Mouse (Mus musculus) midbrain, postnatal 0 days (tissue): ENCODE results near the gene Slc27a2. TPM values are rescaled to one million over a fixed set of nuclear protein-coding genes. Genes with fewer than 3 reads are reported as not detected.
A peak's percentile ranks its signal among the peaks of the same experiment; 100 is the strongest.

ENCODE experiments used
- ATAC-seq: fragments of 200-750 bp; cut with Nextera tagmentation; 2 replicates; pipeline ENCODE4 v1.8.0; 2017; ENCODE audit warnings: moderate number of reproducible peaks, mild to moderate bottlenecking, moderate TSS enrichment, moderate library complexity; ENCODE audit not compliant: low FRiP score
- DNase-seq: peaks from one replicate; pipeline ENCODE4 v3.0.0-alpha.2; 2015; ENCODE audit warnings: low spot score
- H3K27ac ChIP-seq: fragments of 300-500 bp; sonication (generic); 2 replicates; pipeline ENCODE4 v1.5.1; 2014; ENCODE audit warnings: low read depth, mild to moderate bottlenecking, low read length, mixed read lengths
- H3K27me3 ChIP-seq: fragments of 300-500 bp; sonication (generic); 2 replicates; pipeline ENCODE4 v1.6.1; 2014; ENCODE audit warnings: low read length, control low read depth, mixed read lengths; ENCODE audit not compliant: insufficient read depth
- H3K36me3 ChIP-seq: fragments of 300-500 bp; sonication (generic); 2 replicates; pipeline ENCODE4 v1.6.1; 2014; ENCODE audit warnings: low read length, control low read depth, mixed read lengths; ENCODE audit not compliant: insufficient read depth
- H3K4me1 ChIP-seq: fragments of 300-500 bp; sonication (generic); 2 replicates; pipeline ENCODE4 v1.6.1; 2014; ENCODE audit warnings: mild to moderate bottlenecking, control low read depth, antibody characterized with exemption, low read length, mixed read lengths; ENCODE audit not compliant: insufficient read depth
- H3K4me2 ChIP-seq: fragments of 300-500 bp; sonication (generic); 2 replicates; pipeline ENCODE4 v1.6.1; 2014; ENCODE audit warnings: low read depth, mild to moderate bottlenecking, low read length, mixed read lengths; ENCODE audit not compliant: poor library complexity, severe bottlenecking
- H3K4me3 ChIP-seq: fragments of 300-500 bp; sonication (generic); 2 replicates; pipeline ENCODE4 v1.5.1; 2014; ENCODE audit warnings: low read depth, mild to moderate bottlenecking, low read length, moderate library complexity
- H3K9ac ChIP-seq: fragments of 300-500 bp; sonication (generic); replicated peaks from 2 replicates; pipeline ENCODE4 v1.6.1; 2014; ENCODE audit warnings: mild to moderate bottlenecking, low read length, moderate library complexity, mixed read lengths; ENCODE audit not compliant: poor library complexity, severe bottlenecking
- H3K9me3 ChIP-seq: fragments of 300-500 bp; sonication (generic); 2 replicates; pipeline ENCODE4 v1.6.1; 2016; ENCODE audit warnings: low read length, control low read depth
- CTCF ChIP-seq: IDR thresholded peaks from 2 replicates; pipeline ENCODE4 v1.5.1; 2016; ENCODE audit warnings: antibody characterized with exemption, mild to moderate bottlenecking
- WGBS: fragments of 180-500 bp; shearing (Covaris S2); extraction: QIAGEN DNeasy Blood & Tissue Kit; methylation state at CpG from one replicate; pipeline ENCODE4 v1.1.7; 2014; 5-methylcytosine and 5-hydroxymethylcytosine counted together
- polyA plus RNA-seq: library from polyadenylated mRNA; unstranded; fragments of >200 nt; fragmentation: Nextera tagmentation; extraction: Ambion mirVana; gene quantifications from 2 replicates; pipeline ENCODE4 v1.2.1, GENCODE M21; 2015
- total RNA-seq: library from RNA; depleted of rRNA; stranded (reverse); fragments of >200 nt; gene quantifications from 2 replicates; pipeline ENCODE4 v1.2.3, GENCODE M21; 2014

The Slc27a2 gene
- total and polyA plus RNA-seq, 2 experiments from 2014 or later, result 10.7 to 10.9 TPM

DNA sequence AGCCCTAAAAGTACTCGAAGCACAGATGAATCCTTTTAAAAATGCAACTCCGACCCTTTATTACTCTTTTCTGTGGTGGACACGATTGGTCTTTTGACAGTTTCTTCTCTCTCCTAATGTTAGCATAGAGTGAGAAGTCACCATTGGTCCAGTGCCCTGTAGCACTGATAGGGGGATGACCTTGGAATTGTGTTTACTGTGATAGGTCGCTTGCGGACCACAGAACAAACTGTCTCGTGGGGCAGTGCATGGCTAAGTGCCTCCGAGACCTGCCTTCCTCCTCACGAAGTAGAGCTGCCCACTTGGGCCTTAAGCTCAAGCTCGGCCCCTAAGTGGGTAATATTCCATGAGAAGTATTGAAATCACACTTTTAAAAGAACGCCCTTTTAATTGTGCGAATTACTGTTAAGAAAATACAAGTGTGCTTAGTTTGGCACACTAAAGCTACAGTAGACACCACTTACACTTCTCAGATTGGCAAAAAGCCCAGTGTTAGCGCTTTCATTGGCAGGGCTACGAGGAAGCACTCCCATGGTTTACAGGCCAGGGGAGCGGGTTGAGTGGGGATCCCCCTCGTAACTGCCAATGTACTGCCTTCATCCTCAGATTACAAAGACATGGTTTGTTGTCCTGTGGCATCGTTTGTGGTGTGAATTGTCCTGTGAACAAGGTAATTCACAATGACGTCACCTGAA is 11.4 kb downstream of the Slc27a2 start:
- H3K4me2 ChIP-seq, result no peak overlapping the region
- DNase-seq (peak; percentile 44), ATAC-seq (no peak)
- no peaks in the 10 kb centered on the region for H3K27me3 ChIP-seq
- no peak overlapping the region for H3K27ac ChIP-seq
- 73% methylated on average over 17 of the region's 17 CpGs for WGBS
- peaks cover 7% of the 10 kb centered on the region for H3K36me3 ChIP-seq
- no peaks in the 10 kb centered on the region for H3K4me1 ChIP-seq
- H3K4me3 ChIP-seq, result no peak overlapping the region
- H3K9me3 ChIP-seq, result no peaks in the 10 kb centered on the region
- TF ChIP-seq CTCF, result no peak
- no peak overlapping the region for H3K9ac ChIP-seq

GRCm38 (mm10) chr2:126572163-126572562 is 20.0 kb downstream of the Slc27a2 start:
- Histone ChIP-seq H3K4me3 (no peak overlapping the region), H3K9me3 (peaks cover 5% of the 10 kb centered on the region; the same call in 1 of the 2 replicates), H3K4me1 (no peaks in the 10 kb centered on the region), H3K27me3 (no peaks in the 10 kb centered on the region), H3K27ac (no peak overlapping the region), H3K4me2 (no peak overlapping the region), H3K9ac (no peak overlapping the region), H3K36me3 (peaks cover 19% of the 10 kb centered on the region)
- 83% methylated on average over 1 of the region's 1 CpGs for whole genome bisulfite sequencing
- TF ChIP-seq CTCF, result no peak
- ATAC-seq, result no peak
- DNase-seq, result no peak

GRCm38 (mm10) chr2:126572747-126573146 is 20.5 kb downstream of the Slc27a2 start:
- Histone ChIP-seq H3K36me3 (peaks cover 19% of the 10 kb centered on the region; the same call in 1 of the 2 replicates), H3K9ac (no peak overlapping the region), H3K27ac (no peak overlapping the region), H3K4me2 (no peak overlapping the region), H3K27me3 (no peaks in the 10 kb centered on the region), H3K9me3 (peaks cover 5% of the 10 kb centered on the region; the same call in 1 of the 2 replicates), H3K4me1 (no peaks in the 10 kb centered on the region), H3K4me3 (no peak overlapping the region)
- ATAC-seq, result no peak
- no peak for TF ChIP-seq CTCF
- no peak for DNase-seq
- 91% methylated on average over 4 of the region's 4 CpGs for WGBS

DNA sequence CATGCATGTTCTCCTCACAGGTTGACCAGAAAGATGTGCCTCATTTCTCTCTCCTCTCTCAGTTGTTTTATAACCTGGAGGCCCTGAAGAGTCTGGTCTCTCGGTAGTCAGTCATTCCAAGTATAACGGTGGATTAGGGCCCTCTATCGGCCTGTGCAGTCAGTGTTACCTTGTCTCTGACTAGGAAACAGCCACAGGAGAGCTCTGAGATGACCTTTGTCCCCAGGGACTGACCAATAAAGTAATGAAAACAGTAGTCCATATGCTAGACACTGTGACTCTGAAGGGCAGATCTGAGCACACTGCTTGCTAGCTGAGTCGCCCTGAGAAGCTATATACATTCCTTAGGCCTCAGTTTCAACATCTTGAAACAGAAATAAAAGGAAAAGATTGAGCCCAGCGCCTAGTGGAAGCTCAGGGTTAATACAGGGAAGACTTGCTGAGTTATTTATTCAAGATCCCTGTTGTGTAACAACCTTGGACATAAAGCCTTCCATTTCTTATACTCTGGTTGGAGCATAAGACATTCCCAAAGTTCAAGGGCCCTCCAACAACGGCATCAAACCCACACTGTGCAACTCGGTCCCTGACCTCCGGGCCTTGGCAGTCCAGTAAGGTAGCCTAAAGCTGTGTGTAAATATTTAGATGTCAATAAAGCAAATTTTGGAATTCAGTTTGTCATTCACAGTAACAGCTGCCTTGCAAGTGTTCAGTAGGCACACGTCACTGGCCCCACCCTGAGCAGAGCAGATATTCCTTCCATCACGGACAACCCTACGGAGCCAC is 23.4 kb downstream of the Slc27a2 start:
- H3K27me3 ChIP-seq, result no peaks in the 10 kb centered on the region
- H3K4me1 ChIP-seq, result no peaks in the 10 kb centered on the region
- TF ChIP-seq CTCF, result no peak
- no peak overlapping the region for H3K27ac ChIP-seq
- no peak overlapping the region for H3K4me3 ChIP-seq
- H3K9ac ChIP-seq, result no peak overlapping the region
- WGBS, result 82% methylated on average over 11 of the region's 11 CpGs
- ATAC-seq (no peak), DNase-seq (no peak)
- H3K9me3 ChIP-seq, result 0 out of 2 replicates have a peak, but pooled peaks cover 5% of the 10 kb centered on the region
- H3K4me2 ChIP-seq, result no peak overlapping the region
- H3K36me3 ChIP-seq, result peaks cover 14% of the 10 kb centered on the region; the same call in 1 of the 2 replicates

- Histone ChIP-seq H3K4me1 (no peaks in the 10 kb centered on the region), H3K9me3 (no peaks in the 10 kb centered on the region), H3K27ac (no peak overlapping the region), H3K4me2 (no peak overlapping the region), H3K4me3 (no peak overlapping the region), H3K9ac (no peak overlapping the region), H3K27me3 (no peaks in the 10 kb centered on the region), H3K36me3 (peaks cover 20% of the 10 kb centered on the region; the same call in 1 of the 2 replicates)
- DNase-seq, result no peak
- no peak for TF ChIP-seq CTCF
- ATAC-seq, result no peak
- 90% methylated on average over 5 of the region's 5 CpGs for WGBS
Measured at GRCm38 (mm10) chr2:126577362-126577761, 25.2 kb downstream of the Slc27a2 start.

DNA sequence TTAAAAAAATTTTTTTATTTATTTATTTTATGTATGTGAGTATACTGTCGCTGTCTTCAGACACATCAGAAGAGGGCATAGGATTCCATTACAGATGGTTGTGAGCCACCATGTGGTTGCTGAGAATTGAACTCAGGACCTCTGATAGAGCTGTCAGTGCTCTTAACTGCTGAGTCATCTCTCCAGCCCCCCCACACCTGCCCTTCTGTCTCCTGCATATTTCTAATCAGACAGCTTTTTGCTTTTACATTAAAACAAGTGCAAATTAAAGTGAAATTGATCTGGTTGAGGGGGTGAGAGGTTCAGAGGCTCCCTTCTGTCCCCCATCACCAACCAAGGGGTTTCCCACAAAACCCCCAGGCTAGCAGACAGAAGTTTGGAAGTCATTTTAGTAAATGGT is 27.1 kb downstream of the Slc27a2 start:
- no peaks in the 10 kb centered on the region for H3K4me1 ChIP-seq
- H3K27me3 ChIP-seq, result no peaks in the 10 kb centered on the region
- TF ChIP-seq CTCF, result no peak
- no peak overlapping the region for H3K9ac ChIP-seq
- no peak for DNase-seq
- H3K27ac ChIP-seq, result no peak overlapping the region
- ATAC-seq, result no peak
- 97% methylated on average over 1 of the region's 1 CpGs for WGBS
- peaks cover 17% of the 10 kb centered on the region; the same call in 1 of the 2 replicates for H3K36me3 ChIP-seq
- no peaks in the 10 kb centered on the region for H3K9me3 ChIP-seq
- H3K4me3 ChIP-seq, result no peak overlapping the region
- H3K4me2 ChIP-seq, result no peak overlapping the region
